Mouse (Mus musculus) spleen, adult 2 months (tissue): ENCODE measurements around the gene Ykt6. TPM values are rescaled to one million over a fixed set of nuclear protein-coding genes. Genes with fewer than 3 reads are reported as not detected.

Source experiments
- DNase-seq, 2 experiments: peaks; one replicate each; pipeline versions ENCODE4 v3.0.0 to v3.0.0-alpha.2; 2012 to 2021; ENCODE audit warnings: low spot score in 2 of 2, low read depth in 1 of 2
- H3K27ac ChIP-seq: fragments of 200-500 bp; 2 replicates; pipeline ENCODE4 v1.5.1; 2012; ENCODE audit warnings: low read length, inconsistent platforms; ENCODE audit not compliant: insufficient read depth
- H3K27me3 ChIP-seq: fragments of 200-500 bp; 2 replicates; pipeline ENCODE4 v1.6.1; 2012; ENCODE audit warnings: mild to moderate bottlenecking, moderate library complexity, low read length, inconsistent platforms; ENCODE audit not compliant: control insufficient read depth, insufficient read depth
- H3K36me3 ChIP-seq: fragments of 200-500 bp; 2 replicates; pipeline ENCODE4 v1.6.1; 2012; ENCODE audit warnings: mild to moderate bottlenecking, low read length, inconsistent platforms; ENCODE audit not compliant: control insufficient read depth, insufficient read depth
- H3K4me1 ChIP-seq: fragments of 200-500 bp; 2 replicates; pipeline ENCODE4 v1.6.1; 2011; ENCODE audit warnings: inconsistent platforms; ENCODE audit not compliant: control insufficient read depth, insufficient read depth, insufficient read length
- H3K4me3 ChIP-seq: fragments of 200-500 bp; 2 replicates; pipeline ENCODE4 v1.5.1; 2011; ENCODE audit warnings: mild to moderate bottlenecking, inconsistent platforms; ENCODE audit not compliant: insufficient read depth, insufficient read length; ENCODE audit errors: extremely low read depth
- CTCF ChIP-seq: fragments of 200-500 bp; IDR thresholded peaks from 2 replicates; pipeline ENCODE4 v1.5.1; 2011; ENCODE audit warnings: mild to moderate bottlenecking, inconsistent platforms; ENCODE audit not compliant: insufficient read depth, insufficient read length, insufficient replicate concordance; ENCODE audit errors: extremely low read depth
- POLR2A ChIP-seq: fragments of 200-500 bp; IDR thresholded peaks from 2 replicates; pipeline ENCODE4 v1.6.1; 2011; ENCODE audit warnings: low read depth, low read length, inconsistent platforms
- WGBS: fragments of 180-500 bp; shearing (Covaris S2); methylation state at CpG from one replicate; pipeline ENCODE4 v1.1.7; 2018; 5-methylcytosine and 5-hydroxymethylcytosine counted together
- polyA plus RNA-seq: library from polyadenylated mRNA; depleted of rRNA; stranded (reverse); fragments of >200 nt; gene quantifications from 2 replicates; pipeline ENCODE4 v1.2.3, GENCODE M21; 2012

Gene Ykt6
- polyA plus RNA-seq, 1 experiment, result 31.0 TPM

GRCm38 (mm10) chr11:5975068-5975467, 19.6 kb downstream of the Ykt6 start:
- TF ChIP-seq POLR2A, result no peak
- no peak for DNase-seq
- Histone ChIP-seq H3K36me3 (no peaks in the 10 kb centered on the region), H3K4me3 (no peak overlapping the region), H3K27me3 (no peaks in the 10 kb centered on the region), H3K4me1 (no peaks in the 10 kb centered on the region), H3K27ac (no peak overlapping the region)
- WGBS, result 74% methylated on average over 2 of the region's 2 CpGs

GRCm38 (mm10) chr11:5976106-5976505, 20.6 kb downstream of the Ykt6 start:
- TF ChIP-seq POLR2A (no peak), CTCF (no peak)

GRCm38 (mm10) chr11:5979088-5979487, 23.6 kb downstream of the Ykt6 start:
- DNase-seq, result no peak
- Histone ChIP-seq H3K4me1 (no peaks in the 10 kb centered on the region), H3K36me3 (no peaks in the 10 kb centered on the region), H3K27ac (no peak overlapping the region), H3K27me3 (no peaks in the 10 kb centered on the region), H3K4me3 (no peak overlapping the region)
- TF ChIP-seq POLR2A, result no peak
- no peak for TF ChIP-seq CTCF
- 87% methylated on average over 7 of the region's 7 CpGs for WGBS

More at GRCm38 (mm10) chr11:5976106-5976505, 20.6 kb downstream of the Ykt6 start:
- DNase-seq, result no peak
- WGBS, result 87% methylated on average over 9 of the region's 9 CpGs
- no peaks in the 10 kb centered on the region for H3K4me1 ChIP-seq
- no peak overlapping the region for H3K4me3 ChIP-seq
- H3K27ac ChIP-seq, result no peak overlapping the region
- no peaks in the 10 kb centered on the region for H3K36me3 ChIP-seq
- H3K27me3 ChIP-seq, result no peaks in the 10 kb centered on the region

- H3K27ac ChIP-seq, result no peak overlapping the region
- WGBS, result 90% methylated on average over 2 of the region's 2 CpGs
- DNase-seq, result no peak
- no peak for TF ChIP-seq POLR2A
- TF ChIP-seq CTCF, result no peak
- H3K4me1 ChIP-seq, result no peaks in the 10 kb centered on the region
- no peak overlapping the region for H3K4me3 ChIP-seq
- no peaks in the 10 kb centered on the region for H3K27me3 ChIP-seq
- H3K36me3 ChIP-seq, result no peaks in the 10 kb centered on the region
These were observed 24.6 kb downstream of the Ykt6 start for GRCm38 (mm10) chr11:5980108-5980507.

GRCm38 (mm10) chr11:5980561-5980960, 25.1 kb downstream of the Ykt6 start:
- Histone ChIP-seq H3K27ac (no peak overlapping the region), H3K4me3 (no peak overlapping the region), H3K27me3 (no peaks in the 10 kb centered on the region), H3K36me3 (no peaks in the 10 kb centered on the region), H3K4me1 (no peaks in the 10 kb centered on the region)
- WGBS, result 92% methylated on average over 8 of the region's 8 CpGs
- no peak for DNase-seq
- TF ChIP-seq CTCF, result no peak
- no peak for TF ChIP-seq POLR2A

GRCm38 (mm10) chr11:5981323-5981722, 25.8 kb downstream of the Ykt6 start:
- Histone ChIP-seq H3K4me1 (no peaks in the 10 kb centered on the region), H3K27me3 (no peaks in the 10 kb centered on the region), H3K4me3 (no peak overlapping the region), H3K27ac (no peak overlapping the region), H3K36me3 (no peaks in the 10 kb centered on the region)
- no peak for DNase-seq
- no peak for TF ChIP-seq CTCF
- no peak for TF ChIP-seq POLR2A
- WGBS, result 86% methylated on average over 7 of the region's 7 CpGs

GRCm38 (mm10) chr11:5983629-5984028, 28.1 kb downstream of the Ykt6 start:
- no peak for TF ChIP-seq CTCF
- no peak for TF ChIP-seq POLR2A
- whole genome bisulfite sequencing, result 89% methylated on average over 5 of the region's 5 CpGs
- Histone ChIP-seq H3K27me3 (no peaks in the 10 kb centered on the region), H3K4me3 (no peak overlapping the region), H3K27ac (no peak overlapping the region), H3K4me1 (no peaks in the 10 kb centered on the region), H3K36me3 (no peaks in the 10 kb centered on the region)
- no peak for DNase-seq

GRCm38 (mm10) chr11:5988126-5988525, 32.6 kb downstream of the Ykt6 start:
- H3K27me3 ChIP-seq, result no peaks in the 10 kb centered on the region
- H3K36me3 ChIP-seq, result no peaks in the 10 kb centered on the region
- no peaks in the 10 kb centered on the region for H3K4me1 ChIP-seq
- H3K27ac ChIP-seq, result no peak overlapping the region
- WGBS, result 80% methylated on average over 10 of the region's 10 CpGs
- TF ChIP-seq POLR2A (no peak), CTCF (no peak)
- H3K4me3 ChIP-seq, result no peak overlapping the region
- DNase-seq, result no peak
